Mouse (Mus musculus) CD4-positive helper T cell, adult 2 months (primary cell): ENCODE results near the gene Siva1.

Source experiments
- DNase-seq: peaks from one replicate; pipeline ENCODE4 v3.0.0-alpha.2; 2012; ENCODE audit warnings: low read depth, missing footprints, low spot score

The Siva1 gene

DNA sequence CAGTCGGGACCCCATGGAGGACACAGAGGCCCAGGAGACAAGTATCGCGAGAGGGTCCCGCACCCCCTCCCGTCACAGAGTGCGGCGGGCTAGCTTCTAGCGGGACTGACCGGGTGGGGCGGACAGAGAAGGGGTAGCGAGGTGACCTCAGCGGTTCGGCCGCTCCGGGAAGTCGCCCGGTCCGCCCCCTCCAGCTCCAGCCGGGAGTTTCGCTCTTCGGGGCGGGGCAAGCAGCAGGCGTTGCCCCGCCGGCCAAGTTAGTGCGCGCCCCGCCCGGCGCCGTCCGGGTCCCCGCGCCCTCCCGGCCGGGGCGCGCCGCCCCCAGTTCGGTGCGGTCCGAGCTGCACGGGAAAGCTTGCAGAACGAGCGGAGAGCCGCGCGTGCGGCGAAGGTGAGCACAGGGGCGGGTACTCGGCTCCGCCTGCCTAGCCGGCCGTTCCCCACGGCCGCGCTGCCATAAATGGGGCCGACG is 34.1 kb downstream of the Siva1 start, which contains the start of gene Zbtb42:
TSS of gene Zbtb42 (plus strand) at position 274 of the 472 bp plus-strand sequence.
- peak; percentile 50 for DNase-seq

DNA sequence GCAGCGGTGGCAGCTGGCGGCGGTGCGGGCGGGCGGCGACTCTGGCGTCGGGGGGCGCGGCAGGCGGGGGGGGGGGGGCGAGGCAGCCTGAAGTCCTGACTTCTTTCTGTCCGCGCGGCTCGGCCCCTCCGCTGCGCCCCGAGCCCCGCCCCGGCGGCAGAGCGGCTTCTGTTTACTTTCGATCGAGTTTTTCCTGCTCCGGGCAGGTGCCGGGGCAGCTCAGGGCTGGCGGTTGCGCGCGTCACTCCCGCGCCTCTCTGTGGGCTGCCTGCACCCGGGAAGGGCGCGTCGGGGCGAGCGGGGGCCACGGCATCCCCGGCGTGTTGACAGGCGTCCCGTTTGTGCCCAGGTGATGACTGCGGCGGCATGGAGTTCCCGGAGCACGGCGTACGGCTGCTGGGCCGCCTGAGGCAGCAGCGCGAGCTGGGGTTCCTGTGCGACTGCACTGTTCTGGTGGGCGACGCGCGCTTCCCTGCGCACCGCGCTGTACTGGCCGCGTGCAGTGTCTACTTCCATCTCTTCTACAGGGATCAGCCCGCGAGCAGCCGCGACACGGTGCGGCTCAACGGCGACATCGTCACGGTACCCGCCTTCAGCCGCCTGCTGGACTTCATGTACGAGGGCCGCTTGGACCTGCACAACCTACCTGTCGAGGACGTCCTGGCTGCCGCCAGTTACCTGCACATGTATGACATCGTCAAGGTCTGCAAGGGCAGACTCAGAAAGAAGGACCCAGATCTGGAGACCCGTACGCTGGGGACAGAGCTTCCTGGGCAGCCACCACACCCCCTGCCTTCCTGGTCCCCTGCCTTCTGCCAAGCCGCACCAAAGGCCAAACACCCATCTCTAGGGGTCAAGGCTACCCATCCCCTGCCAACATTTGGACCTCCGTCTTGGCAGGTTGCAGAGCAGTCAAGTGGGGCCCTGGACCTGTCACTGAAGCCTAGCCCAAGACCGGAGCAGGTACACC is 34.8 kb downstream of the Siva1 start:
- DNase-seq: peak; percentile 73

DNA sequence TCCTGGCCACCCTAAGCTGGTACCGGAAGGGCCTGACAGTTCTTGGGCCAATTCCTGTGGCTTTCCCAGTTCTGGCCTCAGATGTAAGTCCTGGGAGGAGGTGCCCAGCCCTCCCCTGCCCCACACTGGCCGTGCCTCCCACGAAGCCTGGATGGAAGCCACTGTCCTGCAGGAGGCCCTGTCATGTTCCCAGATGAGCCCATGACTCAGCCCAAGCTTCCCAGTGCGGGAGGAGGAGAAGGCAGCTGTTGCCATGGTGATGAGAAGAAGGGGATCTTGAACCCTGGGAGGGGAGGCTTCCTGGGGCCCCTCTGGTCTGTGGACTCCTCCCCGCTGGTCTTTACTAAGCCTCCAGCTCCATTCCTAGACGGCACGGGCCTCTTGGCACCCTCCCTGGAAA is 38.9 kb downstream of the Siva1 start:
- DNase-seq: no peak

DNA sequence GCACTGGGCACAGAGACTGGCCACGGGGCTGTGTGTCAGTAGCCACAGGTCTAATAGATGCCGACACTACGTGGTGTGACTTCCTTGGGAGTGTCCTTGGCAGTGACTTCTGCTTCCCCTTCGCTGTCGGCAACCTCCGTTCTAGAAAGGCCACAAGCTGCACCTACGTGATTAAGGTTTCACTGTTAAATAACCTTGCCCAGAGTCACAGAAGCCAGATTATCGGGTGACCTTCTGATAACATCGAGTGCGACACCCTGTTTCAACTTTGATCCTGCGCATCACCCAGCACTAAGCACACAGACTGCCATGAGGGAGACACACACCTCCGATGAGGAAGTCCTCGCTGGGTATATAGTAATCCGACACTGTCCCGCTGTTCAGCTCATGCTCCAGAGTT is 44.0 kb downstream of the Siva1 start:
- no peak for DNase-seq

DNA sequence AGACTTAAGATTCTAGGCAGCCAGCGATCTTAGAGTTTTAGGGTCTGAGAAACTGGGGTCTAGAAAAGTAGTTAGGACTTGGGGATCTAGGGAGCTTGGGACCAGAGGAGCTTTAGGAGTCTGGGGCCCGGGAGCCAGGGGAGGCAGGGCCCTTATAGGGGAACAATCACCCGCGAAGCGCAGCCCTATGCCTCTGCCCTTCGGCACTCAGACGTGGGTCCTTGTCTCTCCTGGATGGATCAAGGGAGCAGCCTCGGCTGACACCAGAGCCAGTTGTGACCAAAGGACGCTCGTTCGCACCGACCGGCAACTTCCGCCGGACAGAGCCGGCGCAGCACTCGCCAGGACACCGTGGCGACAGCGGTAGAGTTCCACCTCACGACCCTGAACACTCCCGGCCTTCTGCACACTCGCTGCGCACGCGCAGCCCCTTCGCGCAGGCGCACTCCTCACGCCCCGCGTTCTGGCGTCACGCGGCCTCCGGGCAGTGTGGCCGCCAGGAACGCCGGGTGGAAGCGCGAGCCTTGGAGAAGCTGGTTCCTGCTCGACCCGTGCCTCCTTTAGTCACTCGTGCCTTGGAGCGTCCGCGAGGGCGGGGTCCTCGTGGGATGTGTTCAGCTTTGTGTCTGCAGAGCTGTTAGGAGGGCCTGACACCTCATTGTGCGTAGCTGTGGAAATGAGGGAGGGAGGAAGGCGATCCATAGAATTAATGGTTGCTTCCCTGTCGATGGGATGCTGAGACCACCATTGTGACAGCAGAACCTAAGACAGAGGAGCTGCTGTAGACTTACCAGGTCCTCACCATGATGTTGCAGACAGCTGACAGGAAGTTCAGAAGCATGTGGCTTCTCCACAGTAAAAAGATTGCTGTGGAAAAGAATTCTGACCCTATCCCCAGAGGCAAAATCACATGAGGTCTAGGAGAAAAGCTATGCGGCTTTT is 49.0 kb downstream of the Siva1 start:
- peak; percentile 92 for DNase-seq

DNA sequence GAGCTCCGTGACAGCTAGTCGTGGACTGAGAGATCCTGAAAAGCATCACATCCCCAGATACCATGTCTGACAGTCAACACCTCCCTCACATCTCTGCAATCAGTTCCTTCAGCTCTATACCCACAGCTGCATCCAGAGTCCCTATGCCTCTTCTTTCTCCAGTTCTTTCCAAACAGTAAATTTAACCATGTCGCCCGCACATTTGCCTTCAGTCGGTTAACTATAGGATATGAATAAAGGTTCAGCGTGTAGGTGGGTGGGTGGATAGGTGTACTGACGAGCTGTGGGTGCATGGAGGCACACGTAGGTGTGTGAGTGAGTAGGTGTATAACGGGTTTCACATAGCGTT is 49.6 kb downstream of the Siva1 start:
- DNase-seq: no peak

DNA sequence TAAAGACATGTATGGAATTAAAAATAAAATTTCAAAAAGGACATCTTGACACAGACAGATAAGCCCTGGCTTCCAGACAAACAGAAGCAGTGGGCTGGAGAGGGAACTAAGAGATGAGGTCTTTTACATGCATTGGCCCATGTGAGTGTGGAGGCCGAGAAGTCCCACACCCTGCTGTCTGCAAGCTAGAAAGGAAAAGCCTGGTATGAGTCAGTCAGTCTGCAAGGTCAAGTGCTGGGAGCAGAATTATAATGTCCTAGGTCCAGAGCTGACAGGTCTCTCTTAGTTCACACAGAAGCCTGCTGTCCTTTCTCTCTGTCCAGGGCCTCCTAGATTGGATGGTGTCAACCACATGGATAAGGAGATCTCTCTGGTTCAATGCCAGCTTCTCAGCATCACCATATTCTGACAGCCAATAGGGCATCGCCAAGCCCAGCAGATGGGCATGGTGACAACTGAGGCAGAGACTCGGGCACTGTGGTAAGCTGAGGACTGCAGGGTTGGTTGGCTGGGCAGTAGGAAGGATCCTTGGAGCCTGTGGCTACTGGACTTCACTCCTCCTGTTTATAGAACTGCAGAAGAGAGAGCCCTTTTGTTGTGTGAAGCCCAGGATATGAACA is 52.4 kb downstream of the Siva1 start:
- no peak for DNase-seq
